Mouse (Mus musculus) hematopoietic stem cell, adult 5-6 weeks (primary cell): ENCODE results near the gene Casc4. TPM values are rescaled to one million over a fixed set of nuclear protein-coding genes. Genes with fewer than 3 reads are reported as not detected.
"Not testable (repeated sequence)": the region's sequence is repeated elsewhere in the genome, so short reads cannot be mapped to it uniquely, and the experiment has no call there.

Source experiments
- ATAC-seq, 2 experiments: fragments of 125-278 bp in 1 of 2; replicated peaks in 1 of 2; 2 replicates each; pipeline ENCODE4 v1.8.0; 2016 to 2017; ENCODE audit warnings: inconsistent platforms in 2 of 2, mild to moderate bottlenecking in 2 of 2, moderate number of reproducible peaks in 2 of 2, low read depth in 1 of 2, moderate TSS enrichment in 1 of 2; ENCODE audit not compliant: low FRiP score in 2 of 2, poor library complexity in 2 of 2, severe bottlenecking in 2 of 2, insufficient read depth in 1 of 2, low TSS enrichment in 1 of 2
- total RNA-seq: library from RNA; stranded (forward); fragments of 172-1452, 232-1000 nt; gene quantifications from 2 replicates; pipeline ENCODE4 v1.2.3, GENCODE M21; 2017

Casc4 gene
- total RNA-seq, 1 experiment from 2014 or later = 36.6 TPM

DNA sequence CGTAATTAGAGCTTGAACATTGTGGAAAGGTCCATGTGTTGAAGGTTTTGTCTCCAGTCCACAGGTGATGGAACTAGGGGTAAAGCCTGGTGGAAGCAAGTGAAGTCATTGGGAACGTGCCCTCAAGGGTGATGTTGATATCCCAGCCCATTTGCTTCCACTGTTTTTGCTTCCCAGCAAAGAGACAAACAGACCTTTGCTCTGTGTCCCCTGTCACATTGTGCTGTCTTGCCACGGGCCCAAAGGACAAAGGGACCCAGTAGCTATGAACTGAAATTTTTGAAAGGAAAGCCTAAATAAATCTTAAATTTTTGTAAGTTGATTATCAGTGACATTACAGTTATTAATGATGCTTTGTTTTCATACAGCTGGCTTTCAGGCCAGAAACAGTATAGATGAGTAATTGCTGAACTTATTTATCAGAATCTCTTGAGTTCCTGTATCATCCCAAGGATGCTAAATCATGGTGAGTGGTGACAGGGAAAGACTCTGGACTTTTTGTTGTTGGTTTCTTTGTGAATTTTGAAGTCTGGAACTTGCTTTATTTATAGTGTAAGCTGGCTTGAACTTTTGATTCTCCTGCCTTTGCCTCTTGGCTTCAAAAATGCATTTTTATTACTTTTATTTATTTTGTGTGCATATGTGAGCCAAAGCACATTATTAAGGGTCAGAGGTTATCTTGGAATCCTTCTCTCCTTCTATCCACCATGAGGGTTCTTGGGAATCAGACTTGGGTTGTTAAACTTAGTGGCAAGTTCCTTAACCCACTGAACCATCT is 22.1 kb downstream of the Casc4 start:
- no peak for ATAC-seq

DNA sequence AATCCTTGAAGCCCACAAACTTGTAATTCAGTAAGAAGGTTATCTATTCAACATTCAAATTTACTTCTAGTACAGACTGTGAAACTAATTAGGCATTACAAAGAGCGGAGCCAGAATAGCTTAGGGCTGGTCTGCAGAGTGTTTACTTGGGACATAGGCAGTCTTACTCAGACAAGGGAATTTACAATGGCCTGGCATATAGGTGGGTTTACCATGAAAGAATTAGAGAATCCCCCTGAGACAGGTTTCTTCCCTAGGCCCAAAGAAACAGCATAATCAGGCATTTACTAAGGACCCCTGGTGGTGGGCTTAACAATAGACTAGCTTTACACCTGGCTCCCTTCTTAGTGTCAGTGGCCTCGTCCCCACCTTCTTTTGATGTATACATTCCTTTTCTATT is 28.5 kb downstream of the Casc4 start:
- no peak for ATAC-seq

DNA sequence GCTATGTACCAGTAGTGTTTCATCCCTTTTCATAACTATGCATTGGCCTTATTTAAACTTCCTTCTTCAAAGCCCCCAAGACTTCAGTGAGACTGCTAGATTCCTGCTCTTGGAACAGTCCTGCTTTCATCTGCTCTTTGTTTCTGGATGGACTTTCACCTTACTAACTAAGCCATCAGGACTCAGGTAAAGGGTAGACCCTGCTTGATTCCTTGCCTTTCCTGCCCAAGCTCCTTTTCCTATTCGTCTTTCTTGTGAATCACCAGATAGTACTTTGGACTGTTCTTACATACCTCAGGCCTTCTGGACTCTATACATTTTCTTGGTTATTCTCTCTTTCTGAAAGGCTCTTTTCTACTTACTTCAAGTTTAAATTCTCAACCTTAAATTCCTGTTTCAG is 30.1 kb downstream of the Casc4 start:
- ATAC-seq = no peak

DNA sequence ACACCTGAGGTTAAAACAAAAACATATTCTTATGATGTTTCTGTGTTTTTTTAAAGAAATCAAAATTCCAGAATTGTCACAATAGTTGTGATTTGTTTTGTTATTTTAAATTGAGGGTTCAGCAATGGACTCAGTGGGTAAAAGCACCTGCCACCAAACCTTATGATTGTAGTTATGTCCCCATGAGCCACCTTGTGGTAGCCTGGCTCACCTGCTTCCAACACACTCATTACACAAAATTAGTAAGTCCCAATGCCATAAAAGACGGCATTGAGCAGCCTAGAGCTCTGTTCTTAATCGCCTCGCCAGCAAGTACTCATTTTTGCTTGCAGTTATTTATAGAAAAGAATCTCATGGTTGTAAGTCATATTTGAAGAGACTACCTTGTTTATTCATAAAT is 43.2 kb downstream of the Casc4 start:
- no peak for ATAC-seq

DNA sequence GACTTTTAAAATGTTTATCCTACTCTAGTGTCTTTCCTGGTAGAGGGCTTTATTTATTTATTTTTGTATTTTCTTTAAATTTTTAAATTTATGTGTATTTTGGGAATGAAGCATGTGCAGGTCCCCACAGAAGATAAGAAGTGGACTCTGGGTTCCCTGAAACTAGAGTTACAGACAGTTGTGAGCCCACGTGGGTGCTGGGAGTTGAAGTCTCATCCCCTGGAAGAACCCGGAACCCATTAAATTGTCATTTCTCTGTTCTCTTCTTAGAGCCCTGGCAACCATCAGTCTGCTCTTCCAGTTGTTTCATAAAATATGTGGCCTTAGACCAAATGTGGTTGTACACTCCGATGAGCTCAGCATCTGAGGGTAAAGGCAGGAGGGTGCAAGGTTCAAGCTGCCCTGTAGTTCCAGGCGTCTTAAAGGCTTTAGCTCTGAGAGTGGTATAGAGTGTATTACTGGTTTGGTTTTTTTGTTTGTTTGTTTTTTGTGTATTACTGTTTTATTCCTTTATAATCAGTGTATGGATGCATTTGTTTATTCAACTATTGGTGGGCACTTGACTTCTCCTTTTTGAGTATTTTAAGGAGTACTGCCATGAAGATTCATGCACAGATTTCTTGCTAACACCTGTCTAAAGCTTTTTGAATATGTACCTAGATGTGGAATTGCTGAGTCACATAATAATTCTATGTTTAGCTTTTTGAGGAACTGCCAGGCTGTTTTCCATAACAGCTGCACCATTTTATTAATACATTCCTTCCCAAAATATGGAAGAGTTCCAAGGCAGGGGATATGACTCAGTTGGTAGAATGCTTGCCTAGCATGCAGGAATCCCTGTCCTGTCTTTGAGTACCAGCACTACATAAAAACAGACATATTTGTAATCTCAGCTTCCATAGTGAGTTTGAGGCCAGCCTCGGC is 49.5 kb downstream of the Casc4 start:
- no peak for ATAC-seq

DNA sequence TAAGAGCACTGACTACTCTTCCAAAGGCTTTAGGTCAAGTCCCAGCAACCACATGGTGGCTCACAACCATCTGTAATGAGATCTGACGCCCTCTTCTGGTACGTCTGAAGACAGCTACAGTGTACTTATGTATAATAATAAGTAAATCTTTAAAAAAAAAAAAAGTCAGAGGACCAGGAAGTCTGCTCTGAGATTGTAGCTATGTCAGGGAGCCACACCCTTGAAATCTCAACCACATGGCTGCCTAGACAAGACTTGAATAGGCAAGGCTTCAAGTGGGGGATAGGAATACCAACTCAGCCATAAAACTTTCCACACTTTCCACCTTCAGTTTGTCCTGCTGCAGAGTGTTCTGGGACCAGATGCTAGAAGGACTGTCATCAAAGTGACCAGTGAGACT is 70.9 kb downstream of the Casc4 start:
- not testable (repeated sequence) for ATAC-seq

DNA sequence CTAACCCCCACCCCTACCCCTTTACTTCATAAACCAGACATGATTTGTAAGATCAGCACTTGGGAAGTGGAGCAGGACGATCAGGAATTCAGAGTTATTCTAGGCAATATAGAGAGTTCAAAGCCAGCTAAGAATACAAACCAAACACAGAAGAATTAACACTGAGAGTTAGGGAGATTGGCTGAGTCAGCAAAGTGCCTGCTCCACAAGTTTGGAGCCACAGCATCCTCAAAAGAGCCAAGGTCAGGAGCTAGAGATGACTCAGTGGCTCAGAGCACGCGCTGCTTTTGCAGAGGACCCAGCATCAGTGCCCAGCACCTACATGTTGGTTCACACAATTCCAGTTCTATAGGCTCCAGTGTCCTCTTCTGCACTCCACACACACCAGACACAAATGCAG is 76.6 kb downstream of the Casc4 start:
- ATAC-seq = no peak

DNA sequence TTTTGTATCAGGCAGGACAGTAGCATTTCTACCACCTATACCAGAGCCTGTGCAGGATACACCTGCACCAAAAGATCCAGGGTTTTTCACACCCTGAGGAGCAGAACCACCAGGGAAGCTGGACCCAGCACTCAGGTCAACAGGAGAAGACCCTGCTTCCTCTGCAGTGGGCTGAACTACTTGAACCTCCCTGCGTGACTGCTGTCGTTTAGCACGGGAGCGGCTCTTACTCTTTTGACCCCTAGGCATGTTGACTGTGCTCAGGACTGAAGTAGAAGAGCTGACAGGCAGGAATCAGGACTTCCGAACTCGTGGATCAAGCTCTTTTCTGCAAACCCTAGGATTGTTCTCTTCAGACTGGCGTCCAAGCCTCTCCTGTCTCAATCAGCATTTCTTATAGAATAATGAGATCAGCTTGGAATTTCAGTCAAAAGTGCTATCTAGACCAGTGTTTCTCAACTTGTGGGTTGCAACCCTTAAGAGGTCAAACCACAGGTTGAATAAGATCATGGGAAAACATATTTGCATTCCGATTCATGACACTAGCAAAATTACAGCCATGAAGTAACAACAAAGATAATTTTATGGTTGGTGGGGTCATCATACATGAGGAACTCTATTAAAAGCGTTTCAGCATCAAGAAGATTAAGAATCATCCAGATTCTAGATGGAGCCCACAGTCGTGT is 88.3 kb downstream of the Casc4 start:
- ATAC-seq = no peak

DNA sequence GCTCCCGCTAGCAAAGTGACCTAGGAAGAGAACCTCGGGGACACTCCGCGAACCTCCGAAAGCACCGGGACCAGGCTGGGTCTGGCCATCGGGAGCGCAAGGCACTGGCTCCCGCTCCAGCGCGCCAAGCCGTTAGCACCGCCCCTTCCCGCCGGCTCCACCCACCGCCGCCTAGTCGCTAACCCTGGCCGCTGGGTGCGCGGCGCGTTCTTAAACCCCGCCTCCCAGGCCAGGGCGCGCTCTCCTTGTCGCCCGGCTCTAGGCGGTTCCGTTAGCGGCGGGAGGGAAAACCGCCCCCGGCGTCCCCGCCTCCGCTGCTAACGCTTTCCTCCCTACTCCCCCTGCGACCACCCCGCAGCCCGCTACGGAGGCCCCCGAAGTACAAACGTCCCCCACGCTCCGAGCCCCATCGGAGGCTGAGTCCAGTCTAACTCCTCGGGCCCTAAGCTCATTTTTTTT is 89.0 kb downstream of the Casc4 start, which contains the start of the genes Ctdspl2 and Mageb3:
Ctdspl2 (plus strand) TSS at position 237 of the 459 bp plus-strand sequence.
Mageb3 (minus strand) TSS at position 328 of the 459 bp plus-strand sequence.
- ATAC-seq = peak; percentile 87 to 95

DNA sequence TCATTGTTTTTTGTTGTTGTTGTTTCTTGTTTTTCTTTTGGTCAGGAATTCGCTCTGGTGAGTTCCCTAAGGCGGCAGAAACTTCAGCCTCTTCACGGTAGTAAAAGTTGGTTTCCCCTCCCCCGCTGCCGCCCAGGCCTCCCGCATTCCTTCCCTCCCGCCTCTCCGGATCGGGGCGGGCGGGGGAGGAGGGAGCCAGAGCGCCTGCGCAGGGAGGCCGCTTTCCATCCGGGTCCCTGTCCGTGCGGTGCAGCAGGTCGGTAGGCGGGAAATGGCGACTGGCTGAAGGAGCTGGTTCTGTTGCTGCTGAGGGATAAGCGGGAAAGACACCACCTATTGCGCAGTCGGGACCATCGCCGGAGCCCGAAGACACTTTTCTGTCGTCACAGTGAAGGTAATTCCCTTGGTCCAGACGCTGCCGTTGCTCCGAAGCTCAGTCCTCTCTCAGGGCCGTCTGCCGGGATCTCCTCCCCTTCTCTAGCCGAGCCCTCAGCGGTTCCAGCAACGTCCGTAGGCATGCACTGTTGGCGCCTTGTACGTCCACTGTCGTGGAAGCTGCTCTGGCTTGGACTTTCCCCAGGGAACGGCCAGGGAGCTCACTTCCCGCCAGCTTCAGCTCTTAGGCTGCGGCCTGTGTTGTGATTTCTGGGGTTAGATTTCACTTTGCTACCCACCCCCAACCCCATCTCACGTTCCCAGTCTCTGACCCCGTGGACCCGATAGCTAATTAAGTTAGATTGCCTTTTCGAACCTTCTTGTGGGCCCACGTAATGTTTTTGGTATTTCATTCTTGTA is 89.7 kb downstream of the Casc4 start:
- ATAC-seq = peak; percentile 84 to 91

DNA sequence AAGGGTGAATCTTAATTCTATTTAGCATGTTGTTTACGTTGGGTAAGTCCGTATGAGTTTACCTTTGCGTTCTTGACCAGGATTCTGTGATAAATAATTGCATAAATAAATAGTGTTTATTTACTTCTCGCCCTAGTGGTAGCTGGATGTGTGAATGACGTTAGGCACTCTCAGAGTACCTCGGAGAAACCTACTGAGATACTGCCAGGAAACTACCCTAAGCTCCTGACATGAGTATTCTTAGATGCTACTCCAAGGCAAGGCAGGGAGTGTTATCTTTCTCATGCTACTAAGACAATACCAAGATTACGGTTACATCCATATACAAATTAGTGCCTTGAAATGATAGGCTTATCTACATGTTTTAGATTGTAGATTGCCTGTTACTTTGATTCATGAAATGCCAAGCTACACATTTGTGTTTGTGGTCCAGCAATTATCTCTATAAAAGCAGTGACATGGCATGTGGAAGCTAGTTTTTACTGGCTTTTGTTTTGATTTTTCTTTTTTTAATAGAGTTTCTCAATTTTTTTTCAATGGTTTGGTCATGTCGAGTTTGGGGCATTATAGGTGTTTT is 90.5 kb downstream of the Casc4 start:
- no peak for ATAC-seq

Other genes with a start within 250 kb of the Casc4 start
- gene Frmd5, start 59.9 kb upstream of the Casc4 start, total RNA-seq = not detected in 2 replicates
- gene Ctdspl2, start 89.0 kb downstream of the Casc4 start, total RNA-seq = 85.4 and 88.9 TPM in 2 replicates
- 1.4 and 1.6 TPM in 2 replicates for gene Mageb3, start 89.1 kb downstream of the Casc4 start, total RNA-seq
- 31.4 and 32.9 TPM in 2 replicates for gene Eif3j1, start 161.6 kb downstream of the Casc4 start, total RNA-seq